Mouse (Mus musculus) kidney, postnatal 14 days (tissue): ENCODE data around the gene B430306N03Rik.
"Not testable (repeated sequence)": the region's sequence is repeated elsewhere in the genome, so short reads cannot be mapped to it uniquely, and the experiment has no call there.

Source experiments
- DNase-seq: peaks from one replicate; pipeline ENCODE4 v3.0.0; 2022; ENCODE audit warnings: mixed read lengths

B430306N03Rik gene

GRCm38 (mm10) chr17:48318686-48319085 lies 2.7 kb downstream of the B430306N03Rik start:
- no peak for DNase-seq

- no peak for DNase-seq
Measured at GRCm38 (mm10) chr17:48321279-48321678, 5.3 kb downstream of the B430306N03Rik start.

GRCm38 (mm10) chr17:48323236-48323635 lies 7.3 kb downstream of the B430306N03Rik start:
- DNase-seq, result no peak

- no peak for DNase-seq
Measured at GRCm38 (mm10) chr17:48324258-48324657, 8.3 kb downstream of the B430306N03Rik start.

GRCm38 (mm10) chr17:48325093-48325492 lies 9.2 kb downstream of the B430306N03Rik start:
- DNase-seq, result no peak

GRCm38 (mm10) chr17:48325638-48326037 lies 9.7 kb downstream of the B430306N03Rik start:
- no peak for DNase-seq

GRCm38 (mm10) chr17:48326656-48327055 lies 10.7 kb downstream of the B430306N03Rik start:
- no peak for DNase-seq

GRCm38 (mm10) chr17:48332524-48332923 lies 16.6 kb downstream of the B430306N03Rik start:
- DNase-seq, result no peak

- DNase-seq, result no peak
Measured at GRCm38 (mm10) chr17:48334186-48334585, 18.2 kb downstream of the B430306N03Rik start.

- peak; percentile 78 for DNase-seq
Measured at GRCm38 (mm10) chr17:48336857-48337256, 20.9 kb downstream of the B430306N03Rik start.

- no peak for DNase-seq
Measured at GRCm38 (mm10) chr17:48340267-48340666, 24.3 kb downstream of the B430306N03Rik start.

- DNase-seq, result no peak
Measured at GRCm38 (mm10) chr17:48341947-48342346, 26.0 kb downstream of the B430306N03Rik start.

GRCm38 (mm10) chr17:48343065-48343464 lies 27.1 kb downstream of the B430306N03Rik start:
- no peak for DNase-seq

GRCm38 (mm10) chr17:48345824-48346223 lies 29.9 kb downstream of the B430306N03Rik start:
- no peak for DNase-seq

GRCm38 (mm10) chr17:48346231-48346630 lies 30.3 kb downstream of the B430306N03Rik start, which contains the start of gene Trem2:
Gene Trem2, plus strand, starts transcription at chr17:48346401.
- DNase-seq, result no peak

- no peak for DNase-seq
Measured at GRCm38 (mm10) chr17:48346834-48347233, 30.9 kb downstream of the B430306N03Rik start.

- no peak for DNase-seq
Measured at GRCm38 (mm10) chr17:48347287-48347686, 31.3 kb downstream of the B430306N03Rik start.

GRCm38 (mm10) chr17:48350681-48351193 lies 34.8 kb downstream of the B430306N03Rik start:
- no peak for DNase-seq

GRCm38 (mm10) chr17:48352976-48353375 lies 37.0 kb downstream of the B430306N03Rik start:
- DNase-seq, result not testable (repeated sequence)

- no peak for DNase-seq
Measured at GRCm38 (mm10) chr17:48355822-48356221, 39.9 kb downstream of the B430306N03Rik start.

- no peak for DNase-seq
Measured at GRCm38 (mm10) chr17:48357892-48358291, 42.0 kb downstream of the B430306N03Rik start.

- no peak for DNase-seq
Measured at GRCm38 (mm10) chr17:48359616-48360015, 43.7 kb downstream of the B430306N03Rik start, which contains the start of gene Treml1. Gene Treml1, plus strand, starts transcription at chr17:48359916.

GRCm38 (mm10) chr17:48360462-48360861 lies 44.5 kb downstream of the B430306N03Rik start:
- DNase-seq, result no peak

GRCm38 (mm10) chr17:48362346-48362745 lies 46.4 kb downstream of the B430306N03Rik start:
- DNase-seq, result no peak

GRCm38 (mm10) chr17:48362966-48363365 lies 47.0 kb downstream of the B430306N03Rik start:
- peak; percentile 48 for DNase-seq
